Mouse (Mus musculus) ES-Bruce4 (cell line): Measurements from ENCODE around the gene Dnajc13.

Source experiments
- CTCF ChIP-seq: IDR thresholded peaks from one replicate; pipeline ENCODE4 v1.8.1; 2011; ENCODE audit warnings: low read depth, low read length
- POLR2A ChIP-seq: IDR thresholded peaks from one replicate; pipeline ENCODE4 v1.8.1; 2011; ENCODE audit warnings: low read length; ENCODE audit not compliant: insufficient read depth

DNA sequence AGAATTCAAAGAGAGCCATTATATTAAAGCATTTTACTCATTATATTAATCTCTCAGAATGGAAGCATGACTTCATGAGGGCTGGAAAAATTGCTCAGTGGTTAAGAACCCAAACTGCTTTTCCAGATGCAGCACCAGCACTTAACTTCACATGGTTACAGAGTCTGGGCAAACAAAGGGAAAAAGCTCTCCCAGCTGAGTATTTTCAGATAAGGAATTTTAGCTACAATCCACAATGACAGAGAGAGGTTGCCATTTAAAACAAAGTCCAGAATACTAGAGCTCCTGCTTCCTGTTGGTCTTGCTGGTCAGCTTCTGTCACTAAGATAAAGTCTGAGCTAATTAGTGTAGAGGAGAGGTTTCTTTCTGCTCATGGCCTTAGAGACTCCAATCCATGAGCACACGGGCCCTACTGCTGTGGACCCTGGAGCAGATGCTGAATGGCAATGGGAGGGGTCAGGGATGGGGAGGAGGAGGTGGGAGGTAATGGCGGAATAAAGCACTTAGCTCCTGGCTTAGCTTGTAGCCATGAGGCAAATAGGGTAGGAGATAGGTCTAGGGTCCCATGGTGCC, 154.1 kb downstream of the Dnajc13 start:
- no peak for TF ChIP-seq CTCF
- TF ChIP-seq POLR2A = no peak
